Comparison of ENCODE assay signal across 8 mouse cellular contexts in the genomic region with DNA sequence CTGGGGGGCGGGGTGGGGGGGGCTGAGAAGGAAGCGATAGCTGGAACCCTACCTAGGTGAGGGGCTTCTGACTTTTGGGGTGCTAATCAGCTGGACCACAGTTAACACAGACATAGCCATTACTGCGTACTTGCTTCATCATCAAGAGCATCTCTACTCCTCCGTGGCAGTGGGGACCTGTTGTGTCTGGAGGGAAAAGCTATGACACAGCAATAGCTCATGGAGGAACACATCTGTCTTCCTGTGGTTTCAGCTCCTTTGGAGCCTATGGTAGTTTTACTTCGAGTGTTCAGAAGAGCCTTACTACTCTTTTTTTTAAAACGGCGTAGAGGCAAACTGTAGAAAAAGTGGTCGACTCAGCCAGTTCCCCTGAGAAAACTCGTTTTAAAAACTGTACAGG. TPM values are rescaled to one million over a fixed set of nuclear protein-coding genes. Genes with fewer than 3 reads are reported as not detected.
DNase-seq lines count a peak whose midpoint lies in the region; ATAC-seq and TF ChIP-seq lines count a peak whose summit lies in the region.

No protein-coding gene starts in this region.

- H3K4me3 ChIP-seq in kidney, embryonic 15.5 days (replicated peaks): peak overlapping the region; percentile 82
- peak overlapping the region; percentile 61 for H3K4me3 ChIP-seq in hindbrain, embryonic 15.5 days
- peak overlapping the region; percentile 81 for H3K4me3 ChIP-seq in midbrain, postnatal 0 days (ENCODE audit: low read depth, low read length)

- H3K36me3 ChIP-seq in kidney, embryonic 15.5 days: peaks cover 24% of the 10 kb centered on the region
- peaks cover 37% of the 10 kb centered on the region for H3K36me3 ChIP-seq in hindbrain, embryonic 15.5 days
- H3K36me3 ChIP-seq in midbrain, postnatal 0 days (ENCODE audit: insufficient read depth, low read length): peaks cover 11% of the 10 kb centered on the region

- no peaks in the 10 kb centered on the region for H3K9me3 ChIP-seq in kidney, embryonic 15.5 days (replicated peaks)
- no peaks in the 10 kb centered on the region for H3K9me3 ChIP-seq in hindbrain, embryonic 15.5 days
- no peaks in the 10 kb centered on the region for H3K9me3 ChIP-seq in midbrain, postnatal 0 days (ENCODE audit: low read length)

- H3K4me1 ChIP-seq in kidney, embryonic 15.5 days: peaks cover 11% of the 10 kb centered on the region
- H3K4me1 ChIP-seq in hindbrain, embryonic 15.5 days (replicated peaks): peaks cover 14% of the 10 kb centered on the region
- peaks cover 10% of the 10 kb centered on the region; the same call in 1 of the 2 replicates for H3K4me1 ChIP-seq in midbrain, postnatal 0 days (ENCODE audit: insufficient read depth, low read length)

- no peak for DNase-seq in kidney, adult 8-10 months
- DNase-seq in midbrain, postnatal 0 days (ENCODE audit: low spot score): no peak
- DNase-seq in cerebellum, adult 11-12 months: no peak
- no peak for DNase-seq in left cerebral cortex, adult 18-20 months (ENCODE audit: low spot score in 2 of 2)
- no peak for DNase-seq in layer of hippocampus, postnatal 25 days (ENCODE audit: extremely low spot score in 1 of 2, low spot score in 1 of 2)

- H3K9ac ChIP-seq in kidney, embryonic 15.5 days: peak overlapping the region; percentile 75
- H3K9ac ChIP-seq in hindbrain, embryonic 15.5 days: peak overlapping the region; percentile 89
- H3K9ac ChIP-seq in midbrain, postnatal 0 days (replicated peaks; ENCODE audit: low read length, poor library complexity, severe bottlenecking): peak overlapping the region; percentile 93

- no peak for TF ChIP-seq CTCF in midbrain, postnatal 0 days (IDR thresholded peaks at IDR 0.05)

- WGBS in kidney, embryonic 15.5 days: 42% methylated on average over 9 of the region's 9 CpGs
- 49% methylated on average over 9 of the region's 9 CpGs for WGBS in hindbrain, embryonic 15.5 days
- 43% methylated on average over 9 of the region's 9 CpGs for WGBS in midbrain, postnatal 0 days

- no peak; the same call in 1 of the 2 replicates for ATAC-seq in kidney, embryonic 15.5 days (replicated peaks; ENCODE audit: low FRiP score)
- peak; percentile 33; the same call in 1 of the 2 replicates for ATAC-seq in common myeloid progenitor, adult 5-6 weeks (replicated peaks; ENCODE audit: low read depth, poor library complexity, severe bottlenecking)
- ATAC-seq in hindbrain, embryonic 15.5 days (ENCODE audit: low FRiP score, low read depth): no peak
- peak; percentile 33; the same call in 1 of the 2 replicates for ATAC-seq in midbrain, postnatal 0 days (ENCODE audit: low FRiP score)

- peak overlapping the region; percentile 88 for H3K4me2 ChIP-seq in kidney, embryonic 15.5 days
- peak overlapping the region; percentile 79 for H3K4me2 ChIP-seq in hindbrain, embryonic 15.5 days
- peak overlapping the region; percentile 83 for H3K4me2 ChIP-seq in midbrain, postnatal 0 days (ENCODE audit: low read depth, low read length, poor library complexity, severe bottlenecking)

- H3K27ac ChIP-seq in kidney, embryonic 15.5 days: no peak overlapping the region
- peak overlapping the region; percentile 88 for H3K27ac ChIP-seq in hindbrain, embryonic 15.5 days (replicated peaks)
- peak overlapping the region; percentile 90 for H3K27ac ChIP-seq in midbrain, postnatal 0 days (ENCODE audit: low read depth, low read length)

- no peaks in the 10 kb centered on the region for H3K27me3 ChIP-seq in kidney, embryonic 15.5 days
- H3K27me3 ChIP-seq in hindbrain, embryonic 15.5 days: no peaks in the 10 kb centered on the region
- no peaks in the 10 kb centered on the region for H3K27me3 ChIP-seq in midbrain, postnatal 0 days (ENCODE audit: insufficient read depth, low read length)

RNA-seq across cellular contexts. Expression of gene Gm12258, which starts 0.7 kb away (rescaled TPM):
- 7.2 and 9.0 TPM in 2 replicates for polyA plus RNA-seq in kidney, embryonic 15.5 days (2015; fragmentation: Nextera tagmentation; extraction: Ambion mirVana)
- 1.8 and 2.0 TPM in 2 replicates for total RNA-seq in common myeloid progenitor, adult 5-6 weeks (2017)
- polyA plus RNA-seq in hindbrain, embryonic 15.5 days (2015; fragmentation: Nextera tagmentation; extraction: Ambion mirVana): 21.1 and 22.4 TPM in 2 replicates
- total RNA-seq in midbrain, postnatal 0 days (2014; rRNA removed): 13.6 and 20.2 TPM in 2 replicates
- polyA plus RNA-seq in midbrain, postnatal 0 days (2015; fragmentation: Nextera tagmentation; extraction: Ambion mirVana): 10.5 and 13.5 TPM in 2 replicates
- total RNA-seq in left cerebral cortex, adult 18-20 months (2021): 10 to 100 TPM; 17.1 to 19.2 TPM
- total RNA-seq in layer of hippocampus, postnatal 25 days (2021): 10 to 100 TPM; 17.9 to 20.3 TPM

RNA-seq across cellular contexts. Expression of gene Olfr311, which starts 8.6 kb away (rescaled TPM):
- polyA plus RNA-seq in kidney, embryonic 15.5 days (2015; fragmentation: Nextera tagmentation; extraction: Ambion mirVana): not detected in 2 replicates
- total RNA-seq in common myeloid progenitor, adult 5-6 weeks (2017): not detected in 2 replicates
- polyA plus RNA-seq in hindbrain, embryonic 15.5 days (2015; fragmentation: Nextera tagmentation; extraction: Ambion mirVana): not detected in 2 replicates
- not detected in 2 replicates for total RNA-seq in midbrain, postnatal 0 days (2014; rRNA removed)
- polyA plus RNA-seq in midbrain, postnatal 0 days (2015; fragmentation: Nextera tagmentation; extraction: Ambion mirVana): not detected in 2 replicates
- under 1 TPM in 1 of 2 experiments, not detected in 1; 0.21 TPM for total RNA-seq in left cerebral cortex, adult 18-20 months (2021)
- total RNA-seq in layer of hippocampus, postnatal 25 days (2021): not detected

RNA-seq across cellular contexts. Expression of gene Olfr312, which starts 18.6 kb away (rescaled TPM):
- not detected in 2 replicates for polyA plus RNA-seq in kidney, embryonic 15.5 days (2015; fragmentation: Nextera tagmentation; extraction: Ambion mirVana)
- total RNA-seq in common myeloid progenitor, adult 5-6 weeks (2017): not detected in 2 replicates
- not detected in 2 replicates for polyA plus RNA-seq in hindbrain, embryonic 15.5 days (2015; fragmentation: Nextera tagmentation; extraction: Ambion mirVana)
- not detected in 2 replicates for total RNA-seq in midbrain, postnatal 0 days (2014; rRNA removed)
- polyA plus RNA-seq in midbrain, postnatal 0 days (2015; fragmentation: Nextera tagmentation; extraction: Ambion mirVana): not detected in 2 replicates
- not detected for total RNA-seq in left cerebral cortex, adult 18-20 months (2021)
- total RNA-seq in layer of hippocampus, postnatal 25 days (2021): not detected

RNA-seq across cellular contexts. Expression of gene 2810021J22Rik, which starts 19.4 kb away (rescaled TPM):
- 8.8 and 9.9 TPM in 2 replicates for polyA plus RNA-seq in kidney, embryonic 15.5 days (2015; fragmentation: Nextera tagmentation; extraction: Ambion mirVana)
- total RNA-seq in common myeloid progenitor, adult 5-6 weeks (2017): 4.7 and 11.1 TPM in 2 replicates
- 10.0 and 11.8 TPM in 2 replicates for polyA plus RNA-seq in hindbrain, embryonic 15.5 days (2015; fragmentation: Nextera tagmentation; extraction: Ambion mirVana)
- 10.1 and 14.9 TPM in 2 replicates for total RNA-seq in midbrain, postnatal 0 days (2014; rRNA removed)
- 6.8 and 7.4 TPM in 2 replicates for polyA plus RNA-seq in midbrain, postnatal 0 days (2015; fragmentation: Nextera tagmentation; extraction: Ambion mirVana)
- total RNA-seq in left cerebral cortex, adult 18-20 months (2021): 10 to 100 TPM in 1 of 2 experiments, 1 to 10 TPM in 1; 9.5 to 11.6 TPM
- total RNA-seq in layer of hippocampus, postnatal 25 days (2021): 10 to 100 TPM in 1 of 2 experiments, 1 to 10 TPM in 1; 7.1 to 10.2 TPM

RNA-seq across cellular contexts. Expression of gene Olfr313, which starts 32.8 kb away (rescaled TPM):
- not detected in 2 replicates for polyA plus RNA-seq in kidney, embryonic 15.5 days (2015; fragmentation: Nextera tagmentation; extraction: Ambion mirVana)
- total RNA-seq in common myeloid progenitor, adult 5-6 weeks (2017): not detected in 2 replicates
- not detected in 2 replicates for polyA plus RNA-seq in hindbrain, embryonic 15.5 days (2015; fragmentation: Nextera tagmentation; extraction: Ambion mirVana)
- not detected in 2 replicates for total RNA-seq in midbrain, postnatal 0 days (2014; rRNA removed)
- polyA plus RNA-seq in midbrain, postnatal 0 days (2015; fragmentation: Nextera tagmentation; extraction: Ambion mirVana): not detected in 2 replicates
- total RNA-seq in left cerebral cortex, adult 18-20 months (2021): not detected
- not detected for total RNA-seq in layer of hippocampus, postnatal 25 days (2021)

Comparison
In these comparisons a context has a peak if more than half of its experiments do, and no peak if none do; other contexts are left out.
1. ATAC-seq: peak in common myeloid progenitor, adult 5-6 weeks (single experiment) and midbrain, postnatal 0 days (single experiment); none in kidney, embryonic 15.5 days (single experiment) and hindbrain, embryonic 15.5 days (single experiment).
2. Peak in every context shown above with its lines, with median percentiles within 50 percentile points of each other: H3K4me2 ChIP-seq, H3K4me3 ChIP-seq and H3K9ac ChIP-seq.